Mouse (Mus musculus) thymus, postnatal 0 days (tissue): ENCODE measurements at regions not wholly inside any gene's neighbourhood (a gene's known extent, or its start where the extent isn't known, plus 50 kb on each side); places are given as distances from the start of the nearest gene placed in this dataset.
"Not testable (repeated sequence)": the region's sequence is repeated elsewhere in the genome, so short reads cannot be mapped to it uniquely, and the experiment has no call there.

Source experiments
- DNase-seq: peaks from one replicate; pipeline ENCODE4 v3.0.0-alpha.2; 2015; ENCODE audit warnings: low spot score

GRCm38 (mm10) chr14:47920638-47921347 is 199.8 kb upstream of the Peli2 start:
- no peak for DNase-seq

- no peak for DNase-seq
These were observed 198.8 kb upstream of the Peli2 start for GRCm38 (mm10) chr14:47921811-47922277.

GRCm38 (mm10) chr14:47926416-47926815 is 194.2 kb upstream of the Peli2 start:
- no peak for DNase-seq

GRCm38 (mm10) chr14:47935401-47935800 is 185.2 kb upstream of the Peli2 start:
- DNase-seq: no peak

GRCm38 (mm10) chr14:47937081-47937651 is 183.5 kb upstream of the Peli2 start:
- no peak for DNase-seq

GRCm38 (mm10) chr14:47939781-47940590 is 180.6 kb upstream of the Peli2 start:
- no peak for DNase-seq

- DNase-seq: no peak
These were observed 178.0 kb upstream of the Peli2 start for GRCm38 (mm10) chr14:47942671-47943070.

GRCm38 (mm10) chr14:47944595-47944994 is 176.0 kb upstream of the Peli2 start:
- no peak for DNase-seq

GRCm38 (mm10) chr14:47951041-47951440 is 169.6 kb upstream of the Peli2 start:
- no peak for DNase-seq

GRCm38 (mm10) chr14:47958171-47958570 is 162.5 kb upstream of the Peli2 start:
- no peak for DNase-seq

GRCm38 (mm10) chr14:47959366-47960280 is 161.0 kb upstream of the Peli2 start:
- no peak for DNase-seq

GRCm38 (mm10) chr14:47964806-47965205 is 155.8 kb upstream of the Peli2 start:
- DNase-seq: not testable (repeated sequence)

GRCm38 (mm10) chr14:47969871-47970270 is 150.8 kb upstream of the Peli2 start:
- no peak for DNase-seq

GRCm38 (mm10) chr14:47973161-47973560 is 147.5 kb upstream of the Peli2 start:
- DNase-seq: not testable (repeated sequence)

- no peak for DNase-seq
These were observed 137.5 kb upstream of the Peli2 start for GRCm38 (mm10) chr14:47982993-47983740.

- DNase-seq: no peak
These were observed 134.1 kb upstream of the Peli2 start for GRCm38 (mm10) chr14:47986483-47986882.

GRCm38 (mm10) chr14:47986941-47987340 is 133.7 kb upstream of the Peli2 start:
- DNase-seq: no peak

GRCm38 (mm10) chr14:47987392-47988075 is 133.1 kb upstream of the Peli2 start:
- no peak for DNase-seq

- DNase-seq: no peak
These were observed 132.5 kb upstream of the Peli2 start for GRCm38 (mm10) chr14:47988131-47988530.

- no peak for DNase-seq
These were observed 131.3 kb upstream of the Peli2 start for GRCm38 (mm10) chr14:47989315-47989714.
